Comparison of ENCODE assay signal across 9 mouse cellular contexts in genomic region chrX:60893720-60894543, GRCm38 (mm10). TPM values are rescaled to one million over a fixed set of nuclear protein-coding genes. Genes with fewer than 3 reads are reported as not detected.
DNase-seq lines count a peak whose midpoint lies in the region; ATAC-seq lines count a peak whose summit lies in the region.
"Had no signal": no experiment of that assay in that cellular context is flagged by ENCODE, and none has a peak within 500 bp of the region (broad histone marks: within the 10 kb centered on the region; RNA-seq: fewer than 3 reads in every experiment).

No protein-coding gene starts in this region.

- no peak for DNase-seq in kidney, postnatal 4 days
- peak; percentile 62 for DNase-seq in embryo, embryonic 11 days
- DNase-seq in layer of hippocampus, adult 9-10 months (ENCODE audit: low spot score), result no peak
- no peak for DNase-seq in thymus, adult 18-20 months
- DNase-seq in frontal cortex, postnatal 25 days (ENCODE audit: low spot score in 2 of 2), result no peak
- DNase-seq: kidney, adult 8-10 months had no signal

- no peak overlapping the region for H3K27ac ChIP-seq in kidney, embryonic 14.5 days (ENCODE audit: low read depth, low read length)
- H3K27ac ChIP-seq in hindbrain, embryonic 16.5 days (ENCODE audit: low read depth, low read length), result peak overlapping the region; percentile 29; the same call in 1 of the 2 replicates
- no peak overlapping the region for H3K27ac ChIP-seq in neural tube, embryonic 13.5 days (replicated peaks)

- peak; percentile 40 for ATAC-seq in kidney, embryonic 14.5 days (ENCODE audit: low FRiP score, low TSS enrichment)
- ATAC-seq in hindbrain, embryonic 16.5 days, result 0 out of 2 replicates have a peak, but pooled peaks have one; percentile 18
- peak; percentile 26; the same call in 1 of the 2 replicates for ATAC-seq in neural tube, embryonic 13.5 days (ENCODE audit: low read depth)

- H3K4me3 ChIP-seq in kidney, embryonic 14.5 days (ENCODE audit: low read length), result peak overlapping the region; percentile 34; the same call in 1 of the 2 replicates
- peak overlapping the region; percentile 57 for H3K4me3 ChIP-seq in hindbrain, embryonic 16.5 days (ENCODE audit: low read length)
- H3K4me3 ChIP-seq in neural tube, embryonic 13.5 days, result peak overlapping the region; percentile 54

- no peaks in the 10 kb centered on the region for H3K36me3 ChIP-seq in kidney, embryonic 14.5 days (ENCODE audit: control insufficient read depth, insufficient read depth, low read length)
- no peaks in the 10 kb centered on the region for H3K36me3 ChIP-seq in hindbrain, embryonic 16.5 days (ENCODE audit: control insufficient read depth, insufficient read depth, low read length)
- no peaks in the 10 kb centered on the region for H3K36me3 ChIP-seq in neural tube, embryonic 13.5 days

- H3K9ac ChIP-seq in kidney, embryonic 14.5 days (ENCODE audit: low read depth, low read length), result no peak overlapping the region
- peak overlapping the region; percentile 17 for H3K9ac ChIP-seq in hindbrain, embryonic 16.5 days (ENCODE audit: low read depth, low read length)
- H3K9ac ChIP-seq in neural tube, embryonic 13.5 days, result no peak overlapping the region

- H3K4me1 ChIP-seq in kidney, embryonic 14.5 days (ENCODE audit: control insufficient read depth, insufficient read depth, low read length), result no peaks in the 10 kb centered on the region
- peaks cover 6% of the 10 kb centered on the region for H3K4me1 ChIP-seq in hindbrain, embryonic 16.5 days (ENCODE audit: control insufficient read depth, insufficient read depth, low read depth, low read length)
- H3K4me1 ChIP-seq in neural tube, embryonic 13.5 days (replicated peaks), result peaks cover 25% of the 10 kb centered on the region

- 35% methylated on average over 50 of the region's 59 CpGs for WGBS in kidney, embryonic 14.5 days
- 21% methylated on average over 48 of the region's 59 CpGs for WGBS in hindbrain, embryonic 16.5 days
- WGBS in neural tube, embryonic 13.5 days, result 18% methylated on average over 45 of the region's 59 CpGs

- no peaks in the 10 kb centered on the region for H3K9me3 ChIP-seq in kidney, embryonic 14.5 days (ENCODE audit: control insufficient read depth, low read length)
- H3K9me3 ChIP-seq in hindbrain, embryonic 16.5 days (ENCODE audit: control insufficient read depth, low read length), result peaks cover 7% of the 10 kb centered on the region
- H3K9me3 ChIP-seq in neural tube, embryonic 13.5 days, result no peaks in the 10 kb centered on the region

- peaks cover 72% of the 10 kb centered on the region for H3K27me3 ChIP-seq in kidney, embryonic 14.5 days (ENCODE audit: control insufficient read depth, insufficient read depth, low read length)
- H3K27me3 ChIP-seq in hindbrain, embryonic 16.5 days (replicated peaks; ENCODE audit: control insufficient read depth, insufficient read depth, low read length), result peaks cover 14% of the 10 kb centered on the region
- peaks cover 38% of the 10 kb centered on the region for H3K27me3 ChIP-seq in neural tube, embryonic 13.5 days

- H3K4me2 ChIP-seq in kidney, embryonic 14.5 days (replicated peaks; ENCODE audit: low read depth, low read length), result peak overlapping the region; percentile 59; the same call in 1 of the 2 replicates
- peak overlapping the region; percentile 67 for H3K4me2 ChIP-seq in hindbrain, embryonic 16.5 days (ENCODE audit: low read length)
- peak overlapping the region; percentile 66 for H3K4me2 ChIP-seq in neural tube, embryonic 13.5 days

RNA-seq across cellular contexts. Expression of gene Sox3, which starts 0.7 kb away (rescaled TPM):
- not detected in 2 replicates for polyA plus RNA-seq in kidney, embryonic 14.5 days (2014; fragmentation: Nextera tagmentation; extraction: Ambion mirVana)
- 0.60 and 0.74 TPM in 2 replicates for polyA plus RNA-seq in hindbrain, embryonic 16.5 days (2015; fragmentation: Nextera tagmentation; extraction: Ambion mirVana)
- 0.56 and 0.71 TPM in 2 replicates for polyA plus RNA-seq in neural tube, embryonic 13.5 days (2015; fragmentation: Nextera tagmentation; extraction: Ambion mirVana)
